Mouse (Mus musculus) cerebellum, adult 9-11 months (tissue): ENCODE results near the gene Olfr92.

Experiments
- DNase-seq: peaks from one replicate; pipeline ENCODE4 v3.0.0; 2022

Gene Olfr92

DNA sequence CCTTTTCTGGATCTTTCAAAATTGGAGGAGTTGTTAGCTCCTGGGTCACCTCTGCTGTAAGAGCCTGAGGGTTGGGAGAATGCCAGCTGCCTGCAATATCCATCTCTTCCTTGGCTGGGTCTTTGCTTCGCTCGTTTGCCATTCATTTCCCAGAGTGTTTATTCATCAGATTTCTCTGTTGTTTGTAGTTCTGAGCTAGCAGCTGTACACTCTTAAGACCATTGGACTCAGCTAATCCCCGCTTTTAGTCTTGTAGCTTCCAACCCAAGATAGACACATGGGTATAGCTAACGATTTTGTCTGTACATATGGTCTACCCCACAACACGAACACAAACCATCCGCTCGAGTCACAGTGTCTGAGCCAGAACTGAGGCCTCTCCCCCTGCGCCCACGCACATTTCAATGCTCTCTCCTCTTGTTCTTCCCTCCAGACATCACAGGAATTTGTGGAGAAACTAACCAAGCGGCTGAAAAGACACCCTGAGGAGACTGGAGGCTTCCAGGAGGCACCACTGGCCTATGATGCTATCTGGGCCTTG lies 57.7 kb downstream of the Olfr92 start:
- DNase-seq = no peak

DNA sequence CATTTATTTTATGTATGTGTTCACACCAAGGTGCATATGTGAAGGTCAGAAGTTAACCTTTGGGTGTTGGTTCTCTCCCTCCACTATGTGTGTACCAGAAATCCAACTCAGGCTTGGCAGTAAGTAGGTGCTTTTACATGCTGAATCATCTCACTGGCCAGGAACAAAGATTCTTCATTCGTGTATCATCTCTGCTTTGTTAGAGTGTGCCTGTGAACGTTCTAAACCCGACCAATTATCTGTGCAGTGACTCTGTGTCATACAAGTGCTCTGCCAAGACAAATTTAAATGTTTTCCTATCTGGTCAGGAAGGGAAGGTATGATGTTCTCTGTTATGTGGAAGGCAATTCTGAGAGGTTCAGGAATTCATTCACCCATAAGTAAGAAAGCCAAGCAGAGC lies 58.5 kb downstream of the Olfr92 start:
- no peak for DNase-seq
